Mouse (Mus musculus): ENCODE measurements around the gene Frs2. TPM values are rescaled to one million over a fixed set of nuclear protein-coding genes. Genes with fewer than 3 reads are reported as not detected.

The Frs2 gene
- polyA plus RNA-seq, 1 experiment, result 36.3 TPM

- DNase-seq, result no peak
- WGBS, result 84% methylated on average over 6 of the region's 6 CpGs
- Histone ChIP-seq H3K27me3 (ENCODE audit: control insufficient read depth, insufficient read depth, low read length) (no peaks in the 10 kb centered on the region), H3K27ac (ENCODE audit: insufficient read depth, low read length) (no peak overlapping the region), H3K4me3 (replicated peaks; ENCODE audit: insufficient read depth, low read depth, low read length) (no peak overlapping the region), H3K4me1 (ENCODE audit: control insufficient read depth, insufficient read depth, low read length) (peaks cover 12% of the 10 kb centered on the region)
- TF ChIP-seq POLR2A (IDR thresholded peaks at IDR 0.05; ENCODE audit: borderline replicate concordance, insufficient read depth, low read length) (no peak), CTCF (IDR thresholded peaks at IDR 0.05; ENCODE audit: borderline replicate concordance, insufficient read depth, low read depth, low read length) (no peak)
Observed at GRCm38 (mm10) chr10:117096096-117096495, 52.2 kb downstream of the Frs2 start.

GRCm38 (mm10) chr10:117094504-117095329 lies 53.6 kb downstream of the Frs2 start:
- 21% methylated on average over 15 of the region's 15 CpGs for WGBS
- Histone ChIP-seq H3K27ac (ENCODE audit: insufficient read depth, low read length) (0 out of 2 replicates have a peak overlapping the region, but pooled peaks have one; percentile 25), H3K4me3 (replicated peaks; ENCODE audit: insufficient read depth, low read depth, low read length) (no peak overlapping the region), H3K27me3 (ENCODE audit: control insufficient read depth, insufficient read depth, low read length) (no peaks in the 10 kb centered on the region), H3K4me1 (ENCODE audit: control insufficient read depth, insufficient read depth, low read length) (peaks cover 12% of the 10 kb centered on the region)
- DNase-seq, result peak; percentile 30 to 46
- TF ChIP-seq POLR2A (IDR thresholded peaks at IDR 0.05; ENCODE audit: borderline replicate concordance, insufficient read depth, low read length) (no peak), CTCF (IDR thresholded peaks at IDR 0.05; ENCODE audit: borderline replicate concordance, insufficient read depth, low read depth, low read length) (no peak)

- Histone ChIP-seq H3K27me3 (ENCODE audit: control insufficient read depth, insufficient read depth, low read length) (no peaks in the 10 kb centered on the region), H3K4me1 (ENCODE audit: control insufficient read depth, insufficient read depth, low read length) (peaks cover 6% of the 10 kb centered on the region; the same call in 1 of the 2 replicates), H3K4me3 (replicated peaks; ENCODE audit: insufficient read depth, low read depth, low read length) (no peak overlapping the region), H3K27ac (ENCODE audit: insufficient read depth, low read length) (no peak overlapping the region)
- no peak for TF ChIP-seq POLR2A (IDR thresholded peaks at IDR 0.05; ENCODE audit: borderline replicate concordance, insufficient read depth, low read length)
- TF ChIP-seq CTCF (IDR thresholded peaks at IDR 0.05; ENCODE audit: borderline replicate concordance, insufficient read depth, low read depth, low read length), result no peak
- WGBS, result 77% methylated on average over 4 of the region's 4 CpGs
- DNase-seq, result no peak
Observed at GRCm38 (mm10) chr10:117089628-117090027, 58.7 kb downstream of the Frs2 start.

- Histone ChIP-seq H3K27me3 (ENCODE audit: control insufficient read depth, insufficient read depth, low read length) (no peaks in the 10 kb centered on the region), H3K4me1 (ENCODE audit: control insufficient read depth, insufficient read depth, low read length) (no peaks in the 10 kb centered on the region), H3K27ac (ENCODE audit: insufficient read depth, low read length) (no peak overlapping the region), H3K4me3 (replicated peaks; ENCODE audit: insufficient read depth, low read depth, low read length) (no peak overlapping the region)
- TF ChIP-seq CTCF (IDR thresholded peaks at IDR 0.05; ENCODE audit: borderline replicate concordance, insufficient read depth, low read depth, low read length) (no peak), POLR2A (IDR thresholded peaks at IDR 0.05; ENCODE audit: borderline replicate concordance, insufficient read depth, low read length) (no peak)
- no peak for DNase-seq
- 72% methylated on average over 2 of the region's 2 CpGs for WGBS
Observed at GRCm38 (mm10) chr10:117081914-117082359, 66.4 kb downstream of the Frs2 start.

GRCm38 (mm10) chr10:117081326-117081725 lies 67.0 kb downstream of the Frs2 start:
- Histone ChIP-seq H3K4me3 (replicated peaks; ENCODE audit: insufficient read depth, low read depth, low read length) (no peak overlapping the region), H3K4me1 (ENCODE audit: control insufficient read depth, insufficient read depth, low read length) (no peaks in the 10 kb centered on the region; the same call in 1 of the 2 replicates), H3K27ac (ENCODE audit: insufficient read depth, low read length) (no peak overlapping the region), H3K27me3 (ENCODE audit: control insufficient read depth, insufficient read depth, low read length) (no peaks in the 10 kb centered on the region)
- no peak for DNase-seq
- 72% methylated on average over 4 of the region's 4 CpGs for WGBS
- no peak for TF ChIP-seq CTCF (IDR thresholded peaks at IDR 0.05; ENCODE audit: borderline replicate concordance, insufficient read depth, low read depth, low read length)
- no peak for TF ChIP-seq POLR2A (IDR thresholded peaks at IDR 0.05; ENCODE audit: borderline replicate concordance, insufficient read depth, low read length)

- DNase-seq, result no peak
- Histone ChIP-seq H3K27me3 (ENCODE audit: control insufficient read depth, insufficient read depth, low read length) (no peaks in the 10 kb centered on the region), H3K27ac (ENCODE audit: insufficient read depth, low read length) (no peak overlapping the region), H3K4me3 (replicated peaks; ENCODE audit: insufficient read depth, low read depth, low read length) (no peak overlapping the region), H3K4me1 (ENCODE audit: control insufficient read depth, insufficient read depth, low read length) (no peaks in the 10 kb centered on the region; the same call in 1 of the 2 replicates)
- TF ChIP-seq POLR2A (IDR thresholded peaks at IDR 0.05; ENCODE audit: borderline replicate concordance, insufficient read depth, low read length), result no peak
- peak; percentile 53; the same call in 1 of the 2 replicates for TF ChIP-seq CTCF (IDR thresholded peaks at IDR 0.05; ENCODE audit: borderline replicate concordance, insufficient read depth, low read depth, low read length)
- WGBS, result 82% methylated on average over 6 of the region's 6 CpGs
Observed at GRCm38 (mm10) chr10:117078284-117078683, 70.0 kb downstream of the Frs2 start.

- DNase-seq, result no peak
- H3K4me3 ChIP-seq (replicated peaks; ENCODE audit: insufficient read depth, low read depth, low read length), result no peak overlapping the region
- no peaks in the 10 kb centered on the region; the same call in 1 of the 2 replicates for H3K4me1 ChIP-seq (ENCODE audit: control insufficient read depth, insufficient read depth, low read length)
- no peak for TF ChIP-seq POLR2A (IDR thresholded peaks at IDR 0.05; ENCODE audit: borderline replicate concordance, insufficient read depth, low read length)
- no peak for TF ChIP-seq CTCF (IDR thresholded peaks at IDR 0.05; ENCODE audit: borderline replicate concordance, insufficient read depth, low read depth, low read length)
- H3K27me3 ChIP-seq (ENCODE audit: control insufficient read depth, insufficient read depth, low read length), result no peaks in the 10 kb centered on the region
- WGBS, result 74% methylated on average over 7 of the region's 7 CpGs
- no peak overlapping the region for H3K27ac ChIP-seq (ENCODE audit: insufficient read depth, low read length)
Observed at GRCm38 (mm10) chr10:117073176-117073575, 75.2 kb downstream of the Frs2 start.

Data from cerebellum, adult 2 months (tissue).